Comparison of ENCODE assay signal across 14 mouse cellular contexts in genomic region chr1:25179860-25180582, GRCm38 (mm10).
DNase-seq lines count a peak whose midpoint lies in the region; ATAC-seq lines count a peak whose summit lies in the region.
"Had no signal": no experiment of that assay in that cellular context is flagged by ENCODE, and none has a peak within 500 bp of the region (broad histone marks: within the 10 kb centered on the region; RNA-seq: fewer than 3 reads in every experiment).

No protein-coding gene starts in this region.

- H3K27me3 ChIP-seq in forebrain, embryonic 12.5 days: no peaks in the 10 kb centered on the region
- H3K27me3 ChIP-seq in kidney, embryonic 16.5 days (ENCODE audit: insufficient read depth, low read length): no peaks in the 10 kb centered on the region
- H3K27me3 ChIP-seq: heart, embryonic 15.5 days; limb, embryonic 13.5 days; lung, embryonic 15.5 days had no signal

- no peak for DNase-seq in cerebellum, postnatal 4 days (ENCODE audit: low spot score in 2 of 2)
- DNase-seq in ES-CJ7 (ENCODE audit: low read depth, low spot score): peak; percentile 20
- DNase-seq in left cerebral cortex, postnatal 36 days (ENCODE audit: low spot score in 2 of 2): peak; percentile 49 to 56
- DNase-seq in thymus, adult 18-20 months: no peak
- DNase-seq: kidney, adult 9 months had no signal

- no peaks in the 10 kb centered on the region for H3K9me3 ChIP-seq in forebrain, embryonic 12.5 days
- no peaks in the 10 kb centered on the region for H3K9me3 ChIP-seq in kidney, embryonic 16.5 days (ENCODE audit: low read length)
- H3K9me3 ChIP-seq: heart, embryonic 15.5 days; limb, embryonic 13.5 days; lung, embryonic 15.5 days had no signal

- peak overlapping the region; percentile 82 for H3K27ac ChIP-seq in forebrain, embryonic 12.5 days
- no peak overlapping the region for H3K27ac ChIP-seq in kidney, embryonic 16.5 days (ENCODE audit: low read length)
- H3K27ac ChIP-seq: heart, embryonic 15.5 days; limb, embryonic 13.5 days; lung, embryonic 15.5 days had no signal

- H3K4me3 ChIP-seq in forebrain, embryonic 12.5 days (replicated peaks): no peak overlapping the region
- no peak overlapping the region for H3K4me3 ChIP-seq in kidney, embryonic 16.5 days (ENCODE audit: low read length)
- H3K4me3 ChIP-seq: heart, embryonic 15.5 days; limb, embryonic 13.5 days; lung, embryonic 15.5 days; myocyte had no signal

- H3K9ac ChIP-seq in forebrain, embryonic 12.5 days: no peak overlapping the region
- H3K9ac ChIP-seq in kidney, embryonic 16.5 days (replicated peaks; ENCODE audit: low read length): no peak overlapping the region
- H3K9ac ChIP-seq: heart, embryonic 15.5 days; limb, embryonic 13.5 days; lung, embryonic 15.5 days had no signal

- H3K4me2 ChIP-seq in forebrain, embryonic 12.5 days: peak overlapping the region; percentile 8; the same call in 1 of the 2 replicates
- no peak overlapping the region for H3K4me2 ChIP-seq in kidney, embryonic 16.5 days (replicated peaks; ENCODE audit: low read depth, low read length)
- H3K4me2 ChIP-seq: heart, embryonic 15.5 days; limb, embryonic 13.5 days; lung, embryonic 15.5 days had no signal

- H3K36me3 ChIP-seq in forebrain, embryonic 12.5 days (replicated peaks): no peaks in the 10 kb centered on the region
- no peaks in the 10 kb centered on the region for H3K36me3 ChIP-seq in kidney, embryonic 16.5 days (ENCODE audit: insufficient read depth, low read length)
- H3K36me3 ChIP-seq: G1E; heart, embryonic 15.5 days; limb, embryonic 13.5 days; lung, embryonic 15.5 days had no signal

- WGBS in forebrain, embryonic 12.5 days: 21% methylated on average over 9 of the region's 9 CpGs
- WGBS in kidney, embryonic 16.5 days: 73% methylated on average over 9 of the region's 9 CpGs

- H3K4me1 ChIP-seq in forebrain, embryonic 12.5 days: peaks cover 31% of the 10 kb centered on the region
- no peaks in the 10 kb centered on the region for H3K4me1 ChIP-seq in kidney, embryonic 16.5 days (ENCODE audit: insufficient read depth, low read length)
- H3K4me1 ChIP-seq: heart, embryonic 15.5 days; lung, embryonic 15.5 days had no signal

- peak; percentile 74; the same call in 1 of the 2 replicates for ATAC-seq in cerebellum, adult (ENCODE audit: insufficient number of reproducible peaks, low FRiP score, low TSS enrichment)
- peak; percentile 72 for ATAC-seq in forebrain, embryonic 12.5 days (ENCODE audit: low FRiP score)
- ATAC-seq in kidney, embryonic 16.5 days (ENCODE audit: low FRiP score, low TSS enrichment): no peak
- ATAC-seq in erythroblast, adult 5-6 weeks (replicated peaks; ENCODE audit: low FRiP score, poor library complexity, severe bottlenecking): no peak

- intact Hi-C loops in left cerebral cortex, postnatal 36 days (cut with DNase I): no loop called here

Comparison
In these comparisons a context has a peak if more than half of its experiments do, and no peak if none do; other contexts are left out.
1. ATAC-seq: peak in cerebellum, adult (single experiment) and forebrain, embryonic 12.5 days (single experiment); none in kidney, embryonic 16.5 days (single experiment) and erythroblast, adult 5-6 weeks (single experiment).
2. DNase-seq: peak in ES-CJ7 (single experiment) and left cerebral cortex, postnatal 36 days (2 of 2); none in cerebellum, postnatal 4 days (0 of 2) and thymus, adult 18-20 months (0 of 2).